Mouse (Mus musculus) inflammation-experienced regulatory T-cells, adult 6 months (primary cell): ENCODE measurements around the gene Cox7a2. TPM values are rescaled to one million over a fixed set of nuclear protein-coding genes. Genes with fewer than 3 reads are reported as not detected.
A peak's percentile ranks its signal among the peaks of the same experiment; 100 is the strongest.

Source experiments
- ATAC-seq: one replicate; pipeline ENCODE4 v1.8.0; 2017
- polyA plus RNA-seq, 3 experiments: library from polyadenylated mRNA; unstranded; fragments of 100-300 nt; shearing (Covaris generic); gene quantifications; one replicate each; pipeline ENCODE4 v1.2.1; 2017

The Cox7a2 gene
- 100 to 1,000 TPM; 249 to 393 (median 268) TPM for polyA plus RNA-seq

GRCm38 (mm10) chr9:79759385-79760005 is at the start of gene Cox7a2:
Cox7a2 (minus strand) TSS chr9:79759878.
- peak; percentile 94 for ATAC-seq

GRCm38 (mm10) chr9:79809411-79809810 is 49.7 kb upstream of the Cox7a2 start:
- no peak for ATAC-seq

- ATAC-seq, result no peak
Measured at GRCm38 (mm10) chr9:79807178-79807577, 47.5 kb upstream of the Cox7a2 start.

- peak; percentile 74 for ATAC-seq
Measured at GRCm38 (mm10) chr9:79806317-79807075, 46.8 kb upstream of the Cox7a2 start.

- no peak for ATAC-seq
Measured at GRCm38 (mm10) chr9:79805426-79805825, 45.7 kb upstream of the Cox7a2 start.

- no peak for ATAC-seq
Measured at GRCm38 (mm10) chr9:79796461-79797135, 36.9 kb upstream of the Cox7a2 start.

- ATAC-seq, result peak; percentile 62
Measured at GRCm38 (mm10) chr9:79795076-79795475, 35.4 kb upstream of the Cox7a2 start.

- peak; percentile 71 for ATAC-seq
Measured at GRCm38 (mm10) chr9:79792841-79793835, 33.5 kb upstream of the Cox7a2 start, which contains the start of gene Tmem30a. Tmem30a (minus strand) TSS chr9:79793507.

- no peak for ATAC-seq
Measured at GRCm38 (mm10) chr9:79785794-79786085, 26.1 kb upstream of the Cox7a2 start.

GRCm38 (mm10) chr9:79784934-79785793 is 25.5 kb upstream of the Cox7a2 start:
- ATAC-seq, result no peak

GRCm38 (mm10) chr9:79784439-79784838 is 24.8 kb upstream of the Cox7a2 start:
- ATAC-seq, result no peak

- ATAC-seq, result peak; percentile 80
Measured at GRCm38 (mm10) chr9:79779354-79779753, 19.7 kb upstream of the Cox7a2 start.

- no peak for ATAC-seq
Measured at GRCm38 (mm10) chr9:79766991-79767545, 7.4 kb upstream of the Cox7a2 start.

- ATAC-seq, result no peak
Measured at GRCm38 (mm10) chr9:79765329-79765728, 5.7 kb upstream of the Cox7a2 start.

- no peak for ATAC-seq
Measured at GRCm38 (mm10) chr9:79762519-79762918, 2.8 kb upstream of the Cox7a2 start.

GRCm38 (mm10) chr9:79760076-79760475 is 398 bp upstream of the Cox7a2 start:
- peak; percentile 42 for ATAC-seq

- ATAC-seq, result no peak
Measured at GRCm38 (mm10) chr9:79755311-79755710, 4.4 kb downstream of the Cox7a2 start.

- ATAC-seq, result no peak
Measured at GRCm38 (mm10) chr9:79751846-79752245, 7.8 kb downstream of the Cox7a2 start.

- no peak for ATAC-seq
Measured at GRCm38 (mm10) chr9:79750709-79751108, 9.0 kb downstream of the Cox7a2 start.

GRCm38 (mm10) chr9:79745036-79745435 is 14.6 kb downstream of the Cox7a2 start:
- ATAC-seq, result no peak

GRCm38 (mm10) chr9:79735608-79736007 is 24.1 kb downstream of the Cox7a2 start:
- ATAC-seq, result no peak
